Mouse (Mus musculus) bone marrow, adult 2 months (tissue): ENCODE results near the gene 4921517D22Rik.

Experiments
- CTCF ChIP-seq: fragments of 200-500 bp; IDR thresholded peaks from 2 replicates; pipeline ENCODE4 v1.5.1; 2011; ENCODE audit warnings: low read length, control low read depth; ENCODE audit not compliant: control insufficient read depth, insufficient read depth
- POLR2A ChIP-seq: fragments of 200-500 bp; IDR thresholded peaks from 2 replicates; pipeline ENCODE4 v1.6.1; 2011; ENCODE audit warnings: low read depth, mild to moderate bottlenecking, control low read depth, low read length, borderline replicate concordance; ENCODE audit not compliant: control insufficient read depth

DNA sequence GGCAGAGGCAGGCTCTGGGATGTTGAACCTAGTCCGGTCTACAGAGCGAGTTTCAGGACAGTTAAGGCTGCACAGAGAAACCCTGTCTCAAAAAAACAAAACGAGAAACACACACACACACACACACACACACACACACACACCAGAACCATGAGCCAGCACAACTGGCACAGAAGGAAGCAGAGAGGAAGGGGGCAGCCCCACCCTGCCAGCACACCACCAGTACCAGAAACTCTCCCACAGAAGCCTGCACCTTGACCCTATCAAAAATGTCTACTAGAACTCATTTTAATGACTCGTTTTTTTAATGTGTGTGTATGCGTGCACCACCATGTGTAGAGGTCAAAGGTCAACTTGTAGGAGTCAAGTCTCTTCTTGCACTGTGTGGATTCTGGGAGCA lies 44.1 kb downstream of the 4921517D22Rik start:
- TF ChIP-seq POLR2A, result no peak
- TF ChIP-seq CTCF, result no peak
